In the genomic region with DNA sequence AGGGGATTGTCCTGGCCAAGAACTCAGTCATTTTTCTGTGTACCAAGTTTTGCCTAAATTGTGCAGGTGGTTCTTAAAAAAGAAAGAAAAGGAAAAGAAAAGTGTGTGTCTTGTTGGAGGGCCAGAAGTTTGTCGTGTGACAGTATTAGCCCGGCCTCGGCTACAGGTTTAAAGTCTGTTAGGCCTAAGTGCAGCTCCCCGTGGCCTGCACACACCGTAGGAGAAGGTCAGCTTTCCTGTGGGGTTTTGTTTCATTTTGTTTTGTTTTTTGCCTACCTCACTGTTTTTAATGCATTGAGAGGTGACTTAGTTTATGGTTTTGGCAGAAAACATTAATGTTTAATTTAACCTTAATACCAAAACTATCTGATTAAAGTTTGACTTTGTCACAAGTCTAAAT, we compare ENCODE assay signal across 24 mouse cellular contexts. TPM values are rescaled to one million over a fixed set of nuclear protein-coding genes. Genes with fewer than 3 reads are reported as not detected.
DNase-seq lines count a peak whose midpoint lies in the region; ATAC-seq and TF ChIP-seq lines count a peak whose summit lies in the region.
"Had no signal": no experiment of that assay in that cellular context is flagged by ENCODE, and none has a peak within 500 bp of the region (broad histone marks: within the 10 kb centered on the region; RNA-seq: fewer than 3 reads in every experiment).

No protein-coding gene starts in this region.

- H3K27ac ChIP-seq in kidney, adult 2 months (ENCODE audit: insufficient read depth, low read depth, low read length) = peak overlapping the region; percentile 67; the same call in 1 of the 2 replicates
- no peak overlapping the region for H3K27ac ChIP-seq in kidney, embryonic 14.5 days (ENCODE audit: low read depth, low read length)
- peak overlapping the region; percentile 24; the same call in 1 of the 2 replicates for H3K27ac ChIP-seq in layer of hippocampus, adult 2 months
- H3K27ac ChIP-seq: embryonic facial prominence, embryonic 13.5 days; embryonic facial prominence, embryonic 15.5 days; forebrain, embryonic 10.5 days; forebrain, embryonic 12.5 days had no signal

- 53% methylated on average over 5 of the region's 5 CpGs for WGBS in kidney, adult 2 months
- 79% methylated on average over 5 of the region's 5 CpGs for WGBS in kidney, embryonic 14.5 days

- no peak overlapping the region for H3K9ac ChIP-seq in kidney, embryonic 14.5 days (ENCODE audit: low read depth, low read length)
- H3K9ac ChIP-seq: embryonic facial prominence, embryonic 13.5 days; embryonic facial prominence, embryonic 15.5 days; forebrain, embryonic 12.5 days had no signal

- no peak for ATAC-seq in kidney, embryonic 14.5 days (ENCODE audit: low FRiP score, low TSS enrichment)
- ATAC-seq: forebrain, embryonic 14.5 days had no signal

- DNase-seq in kidney, adult 2 months = peak; percentile 56
- DNase-seq in kidney, postnatal 25 days = peak; percentile 24 to 59
- DNase-seq in kidney, postnatal 4 days = no peak
- DNase-seq in layer of hippocampus, adult 2 months (ENCODE audit: low spot score in 2 of 2) = no peak
- DNase-seq in layer of hippocampus, adult 8-10 months (ENCODE audit: low spot score in 2 of 2) = no peak
- DNase-seq: adrenal gland, adult 2 months; adrenal gland, postnatal 10 days; adrenal gland, postnatal 25 days; cerebellum, adult 11 months; cerebellum, adult 18-20 months; cerebellum, adult 8-10 months; cerebellum, adult 9-11 months; cerebellum, postnatal 14 days; cerebellum, postnatal 36 days; embryo, embryonic 11 days had no signal

- peaks cover 8% of the 10 kb centered on the region; the same call in 1 of the 2 replicates for H3K4me1 ChIP-seq in kidney, adult 2 months (ENCODE audit: control insufficient read depth, insufficient read depth, low read length)
- no peaks in the 10 kb centered on the region for H3K4me1 ChIP-seq in kidney, embryonic 14.5 days (ENCODE audit: control insufficient read depth, insufficient read depth, low read length)
- H3K4me1 ChIP-seq: embryonic facial prominence, embryonic 13.5 days; embryonic facial prominence, embryonic 15.5 days; forebrain, embryonic 10.5 days; forebrain, embryonic 12.5 days had no signal

- H3K36me3 ChIP-seq in kidney, adult 2 months (ENCODE audit: control insufficient read depth, insufficient read depth, low read length) = no peaks in the 10 kb centered on the region
- H3K36me3 ChIP-seq in kidney, embryonic 14.5 days (ENCODE audit: control insufficient read depth, insufficient read depth, low read length) = peaks cover 64% of the 10 kb centered on the region

- TF ChIP-seq POLR2A in kidney, adult 2 months (IDR thresholded peaks at IDR 0.05; ENCODE audit: low read depth, low read length) = no peak

- no peaks in the 10 kb centered on the region for H3K27me3 ChIP-seq in kidney, adult 2 months (replicated peaks; ENCODE audit: control insufficient read depth, insufficient read depth, low read length)
- H3K27me3 ChIP-seq in kidney, embryonic 14.5 days (ENCODE audit: control insufficient read depth, insufficient read depth, low read length) = no peaks in the 10 kb centered on the region
- H3K27me3 ChIP-seq: embryonic facial prominence, embryonic 13.5 days; embryonic facial prominence, embryonic 15.5 days; forebrain, embryonic 12.5 days had no signal

- H3K9me3 ChIP-seq in kidney, embryonic 14.5 days (ENCODE audit: control insufficient read depth, low read length) = no peaks in the 10 kb centered on the region
- H3K9me3 ChIP-seq: embryonic facial prominence, embryonic 13.5 days; embryonic facial prominence, embryonic 15.5 days; forebrain, embryonic 10.5 days; forebrain, embryonic 12.5 days had no signal

- no peak overlapping the region for H3K4me3 ChIP-seq in kidney, adult 2 months (ENCODE audit: insufficient read depth, low read depth, low read length)
- no peak overlapping the region for H3K4me3 ChIP-seq in kidney, embryonic 14.5 days (ENCODE audit: low read length)
- no peak overlapping the region for H3K4me3 ChIP-seq in layer of hippocampus, adult 2 months
- H3K4me3 ChIP-seq: embryonic facial prominence, embryonic 13.5 days; embryonic facial prominence, embryonic 15.5 days; erythroblast, embryonic 14.5 days; forebrain, embryonic 10.5 days; forebrain, embryonic 12.5 days had no signal

- H3K4me2 ChIP-seq in kidney, embryonic 14.5 days (replicated peaks; ENCODE audit: low read depth, low read length) = no peak overlapping the region
- H3K4me2 ChIP-seq: embryonic facial prominence, embryonic 13.5 days; embryonic facial prominence, embryonic 15.5 days; forebrain, embryonic 12.5 days had no signal

- TF ChIP-seq CTCF in kidney, adult 2 months (conservative IDR thresholded peaks at IDR 0.05; ENCODE audit: insufficient read depth, insufficient read length, low read depth, low read length) = no peak
- TF ChIP-seq CTCF in layer of hippocampus, adult 2 months (conservative IDR thresholded peaks at IDR 0.05) = no peak

RNA-seq across cellular contexts. Expression of a gene that starts 48.5 kb away (rescaled TPM):
- polyA plus RNA-seq in kidney, adult 2 months (2012; rRNA removed) = 0.12 and 0.38 TPM in 2 replicates
- polyA plus RNA-seq in kidney, embryonic 14.5 days (2014; fragmentation: Nextera tagmentation; extraction: Ambion mirVana) = 0.19 TPM in 1 of 2 replicates, not detected in the other
- total RNA-seq in layer of hippocampus, adult 2 months (2021) = not detected
- under 1 TPM in 1 of 4 experiments, not detected in 3; 0.31 TPM for total RNA-seq in layer of hippocampus, adult 8-10 months (2022)
- total RNA-seq: adrenal gland, postnatal 25 days; common myeloid progenitor, adult 5-6 weeks; MEL had no signal
- polyA plus RNA-seq: adrenal gland, adult 2 months; erythroblast, embryonic 14.5 days had no signal

Comparison
In these comparisons a context has a peak if more than half of its experiments do, and no peak if none do; other contexts are left out.
1. DNase-seq: peak in kidney, adult 2 months (single experiment) and kidney, postnatal 25 days (2 of 2); none in kidney, postnatal 4 days (0 of 2), layer of hippocampus, adult 2 months (0 of 2) and layer of hippocampus, adult 8-10 months (0 of 2).